Mouse (Mus musculus) forebrain, embryonic 15.5 days (tissue): ENCODE data around the gene Nhp2. TPM values are rescaled to one million over a fixed set of nuclear protein-coding genes. Genes with fewer than 3 reads are reported as not detected.

Experiments
- polyA plus RNA-seq: library from polyadenylated mRNA; unstranded; fragments of >200 nt; fragmentation: Nextera tagmentation; extraction: Ambion mirVana; gene quantifications from 2 replicates; pipeline ENCODE4 v1.2.1, GENCODE M21; 2015

The Nhp2 gene
- polyA plus RNA-seq, 1 experiment from 2014 or later: 98.5 TPM

Other genes starting within 250 kb of the Nhp2 start
- 12.6 and 13.1 TPM in 2 replicates for gene Phykpl, start 35.0 kb upstream of the Nhp2 start, polyA plus RNA-seq
- 588 and 604 TPM in 2 replicates for gene Hnrnpab, start 12.9 kb upstream of the Nhp2 start, polyA plus RNA-seq
- 69.6 and 77.7 TPM in 2 replicates for gene Rmnd5b, start 16.2 kb downstream of the Nhp2 start, polyA plus RNA-seq
- gene N4bp3, start 31.1 kb downstream of the Nhp2 start, polyA plus RNA-seq: 10.2 and 10.8 TPM in 2 replicates
- 0.47 and 0.57 TPM in 2 replicates for gene D930048N14Rik, start 31.2 kb downstream of the Nhp2 start, polyA plus RNA-seq
- 96.2 and 102 TPM in 2 replicates for gene 0610009B22Rik, start 69.1 kb downstream of the Nhp2 start, polyA plus RNA-seq
- 10.7 and 10.9 TPM in 2 replicates for gene Sec24a, start 143.9 kb downstream of the Nhp2 start, polyA plus RNA-seq
- gene Sar1b, start 144.0 kb downstream of the Nhp2 start, polyA plus RNA-seq: 145 and 151 TPM in 2 replicates
- gene Jade2, start 237.9 kb downstream of the Nhp2 start, polyA plus RNA-seq: 0.45 and 0.47 TPM in 2 replicates